Mouse (Mus musculus) embryonic facial prominence, embryonic 11.5 days (tissue): ENCODE data around the gene Peg3. TPM values are rescaled to one million over a fixed set of nuclear protein-coding genes. Genes with fewer than 3 reads are reported as not detected.
A peak's percentile ranks its signal among the peaks of the same experiment; 100 is the strongest.

Experiments used
- ATAC-seq: fragments of 200-750 bp; cut with Nextera tagmentation; replicated peaks from 2 replicates; pipeline ENCODE4 v1.8.0; 2017; ENCODE audit warnings: low read depth; ENCODE audit not compliant: insufficient number of reproducible peaks, low FRiP score, low TSS enrichment
- DNase-seq: peaks from one replicate; pipeline ENCODE4 v3.0.0-alpha.2; 2015; ENCODE audit warnings: low spot score
- H3K27ac ChIP-seq: fragments of 300-500 bp; sonication (generic); replicated peaks from 2 replicates; pipeline ENCODE4 v1.5.1; 2014; ENCODE audit warnings: mild to moderate bottlenecking, low read depth, low read length, control low read depth
- H3K27me3 ChIP-seq: fragments of 300-500 bp; sonication (generic); 2 replicates; pipeline ENCODE4 v1.6.1; 2014; ENCODE audit warnings: mild to moderate bottlenecking, low read length, moderate library complexity, mixed read lengths; ENCODE audit not compliant: control insufficient read depth, insufficient read depth
- H3K36me3 ChIP-seq: fragments of 300-500 bp; sonication (generic); replicated peaks from 2 replicates; pipeline ENCODE4 v1.6.1; 2014; ENCODE audit warnings: low read depth, mild to moderate bottlenecking, low read length, moderate library complexity, mixed read lengths; ENCODE audit not compliant: control insufficient read depth, insufficient read depth
- H3K4me1 ChIP-seq: fragments of 300-500 bp; sonication (generic); 2 replicates; pipeline ENCODE4 v1.6.1; 2014; ENCODE audit warnings: low read length, mixed read lengths; ENCODE audit not compliant: control insufficient read depth, insufficient read depth
- H3K4me2 ChIP-seq: fragments of 300-500 bp; sonication (generic); 2 replicates; pipeline ENCODE4 v1.6.1; 2014; ENCODE audit warnings: low read depth, mild to moderate bottlenecking, control low read depth, low read length, moderate library complexity
- H3K4me3 ChIP-seq: fragments of 300-500 bp; sonication (generic); 2 replicates; pipeline ENCODE4 v1.5.1; 2014; ENCODE audit warnings: low read depth, low read length, control low read depth
- H3K9ac ChIP-seq: fragments of 300-500 bp; sonication (generic); replicated peaks from 2 replicates; pipeline ENCODE4 v1.6.1; 2014; ENCODE audit warnings: mild to moderate bottlenecking, control low read depth, low read length
- H3K9me3 ChIP-seq: fragments of 300-500 bp; sonication (generic); replicated peaks from 2 replicates; pipeline ENCODE4 v1.6.1; 2016; ENCODE audit warnings: mild to moderate bottlenecking, low read length, inconsistent platforms, mixed read lengths; ENCODE audit not compliant: control insufficient read depth
- WGBS: fragments of 180-500 bp; shearing (Covaris S2); extraction: QIAGEN DNeasy Blood & Tissue Kit; methylation state at CpG from one replicate; pipeline ENCODE4 v1.1.7; 2014; 5-methylcytosine and 5-hydroxymethylcytosine counted together
- polyA plus RNA-seq: library from polyadenylated mRNA; unstranded; fragments of >200 nt; fragmentation: Nextera tagmentation; extraction: Ambion mirVana; gene quantifications from 2 replicates; pipeline ENCODE4 v1.2.1, GENCODE M21; 2014

Gene Peg3
- polyA plus RNA-seq, 1 experiment from 2014 or later: 207 TPM

DNA sequence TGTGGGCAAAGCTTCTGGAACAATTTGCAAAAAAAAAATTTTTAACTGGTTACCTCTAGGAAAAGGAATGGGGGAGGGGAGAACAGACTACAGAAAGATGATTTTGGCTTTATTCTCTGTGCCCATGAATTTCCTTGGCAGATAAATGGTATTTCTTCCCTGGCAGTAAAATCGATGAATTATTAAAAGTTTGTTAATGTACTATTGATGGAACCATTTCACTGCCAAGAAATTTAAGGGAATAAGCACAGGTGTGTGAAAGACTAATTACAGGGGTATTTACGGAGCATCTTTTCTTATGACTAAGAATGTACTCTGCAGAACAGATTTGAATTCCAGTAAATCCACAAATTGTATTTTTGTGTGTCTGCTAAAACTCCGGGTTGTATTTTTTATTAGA lies 1.1 kb upstream of the Peg3 start:
- Histone ChIP-seq H3K4me2 (no peak overlapping the region), H3K4me3 (peak overlapping the region; percentile 46), H3K27ac (no peak overlapping the region; the same call in 1 of the 2 replicates), H3K4me1 (no peaks in the 10 kb centered on the region), H3K36me3 (no peaks in the 10 kb centered on the region), H3K27me3 (no peaks in the 10 kb centered on the region), H3K9ac (no peak overlapping the region), H3K9me3 (peaks cover 8% of the 10 kb centered on the region)
- ATAC-seq (no peak), DNase-seq (no peak)
- 49% methylated on average over 3 of the region's 3 CpGs for WGBS

- Histone ChIP-seq H3K4me2 (peak overlapping the region; percentile 24), H3K4me1 (no peaks in the 10 kb centered on the region), H3K36me3 (no peaks in the 10 kb centered on the region), H3K27me3 (no peaks in the 10 kb centered on the region), H3K9me3 (peaks cover 8% of the 10 kb centered on the region), H3K4me3 (peak overlapping the region; percentile 46), H3K9ac (peak overlapping the region; percentile 29), H3K27ac (no peak overlapping the region; the same call in 1 of the 2 replicates)
- no peak for ATAC-seq
- DNase-seq: peak; percentile 63
- 53% methylated on average over 15 of the region's 15 CpGs for WGBS
Measured at GRCm38 (mm10) chr7:6730801-6731200, 570 bp upstream of the Peg3 start.

GRCm38 (mm10) chr7:6729061-6729817 lies 992 bp downstream of the Peg3 start:
- peak overlapping the region; percentile 66 for H3K9ac ChIP-seq
- H3K4me2 ChIP-seq: peak overlapping the region; percentile 56
- no peaks in the 10 kb centered on the region for H3K36me3 ChIP-seq
- H3K4me1 ChIP-seq: no peaks in the 10 kb centered on the region
- peak overlapping the region; percentile 46 for H3K4me3 ChIP-seq
- DNase-seq (peak; percentile 94), ATAC-seq (peak; percentile 44)
- peak overlapping the region; percentile 82 for H3K27ac ChIP-seq
- no peaks in the 10 kb centered on the region for H3K27me3 ChIP-seq
- peaks cover 8% of the 10 kb centered on the region for H3K9me3 ChIP-seq
- WGBS: 53% methylated on average over 37 of the region's 37 CpGs

DNA sequence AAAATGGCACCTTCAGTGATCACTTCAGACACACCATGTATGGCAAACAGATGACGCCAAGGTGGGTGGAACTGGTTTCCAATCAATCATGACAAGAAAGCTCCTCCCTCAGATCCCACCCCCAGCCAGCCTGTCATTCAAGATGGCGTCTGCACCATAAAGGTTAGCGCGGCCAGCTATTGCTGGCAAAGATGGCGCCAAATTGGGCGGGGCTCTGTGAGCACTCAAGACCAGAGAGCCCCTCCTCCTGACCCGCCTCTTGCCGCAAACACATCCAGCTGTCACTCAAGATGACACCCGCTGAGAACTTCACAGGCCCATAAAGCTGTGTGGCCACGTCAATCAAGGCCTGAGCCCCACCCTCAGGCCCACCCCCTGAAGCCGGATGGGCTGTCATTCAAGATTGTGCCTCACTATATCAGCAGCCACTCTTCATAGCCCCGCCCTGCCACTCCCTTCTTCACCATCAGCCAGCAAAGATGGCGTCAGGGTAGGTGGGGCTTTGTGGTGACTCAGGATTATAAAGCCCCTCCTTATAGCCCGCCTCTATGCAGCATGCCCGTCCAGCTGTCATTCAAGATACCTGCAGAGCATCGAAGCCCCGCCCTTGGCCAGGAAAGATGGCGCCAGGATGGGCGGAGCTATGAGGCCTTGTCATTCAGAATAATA lies 1.8 kb downstream of the Peg3 start:
- ATAC-seq (peak; percentile 85), DNase-seq (peak; percentile 92)
- H3K9ac ChIP-seq: no peak overlapping the region
- no peaks in the 10 kb centered on the region for H3K4me1 ChIP-seq
- H3K4me2 ChIP-seq: peak overlapping the region; percentile 37
- no peak overlapping the region for H3K27ac ChIP-seq
- no peaks in the 10 kb centered on the region for H3K27me3 ChIP-seq
- no peaks in the 10 kb centered on the region for H3K36me3 ChIP-seq
- 50% methylated on average over 19 of the region's 19 CpGs for WGBS
- H3K9me3 ChIP-seq: peaks cover 8% of the 10 kb centered on the region
- H3K4me3 ChIP-seq: peak overlapping the region; percentile 46

DNA sequence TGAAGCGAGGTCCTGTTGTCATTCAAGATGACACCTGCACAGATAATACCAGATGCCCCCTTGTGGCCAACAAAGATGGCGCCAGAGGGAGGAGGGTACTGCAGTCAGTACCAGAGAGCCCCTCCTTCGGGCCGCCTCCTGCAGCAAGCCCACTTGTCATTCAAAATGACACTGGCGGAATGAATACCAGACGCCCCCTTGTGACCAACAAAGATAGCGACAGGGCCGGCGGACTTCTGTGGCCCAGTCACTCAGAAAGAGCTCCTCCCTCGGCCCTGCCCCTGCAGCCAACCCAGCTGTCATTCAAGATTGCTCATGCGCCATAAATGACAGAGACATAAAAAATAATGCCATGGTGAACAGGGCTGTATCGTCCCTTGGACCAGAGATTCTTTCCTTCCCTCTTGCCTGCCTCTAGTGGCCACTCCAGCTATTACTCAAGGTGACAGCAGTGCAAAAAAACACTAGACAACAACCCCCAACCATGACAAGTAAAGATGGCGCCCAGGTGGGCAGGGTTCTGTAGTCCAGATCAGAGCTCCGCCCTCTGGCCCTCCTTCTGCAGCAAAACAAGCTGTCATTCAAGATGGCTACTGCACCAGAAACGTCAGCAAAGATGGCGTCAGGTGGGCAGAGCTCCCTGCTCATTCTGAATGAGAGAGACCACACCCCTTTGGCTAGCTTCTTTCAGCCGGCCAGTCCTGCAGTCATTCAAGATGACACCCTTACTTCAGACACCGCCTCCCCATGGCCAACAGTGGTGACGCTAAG lies 2.7 kb downstream of the Peg3 start:
- Histone ChIP-seq H3K4me1 (no peaks in the 10 kb centered on the region), H3K9ac (no peak overlapping the region), H3K27ac (no peak overlapping the region; the same call in 1 of the 2 replicates), H3K9me3 (peaks cover 8% of the 10 kb centered on the region), H3K4me3 (peak overlapping the region; percentile 46), H3K27me3 (no peaks in the 10 kb centered on the region), H3K36me3 (no peaks in the 10 kb centered on the region), H3K4me2 (peak overlapping the region; percentile 37; the same call in 1 of the 2 replicates)
- DNase-seq: peak; percentile 73
- peak; percentile 39 for ATAC-seq
- WGBS: 53% methylated on average over 19 of the region's 19 CpGs

DNA sequence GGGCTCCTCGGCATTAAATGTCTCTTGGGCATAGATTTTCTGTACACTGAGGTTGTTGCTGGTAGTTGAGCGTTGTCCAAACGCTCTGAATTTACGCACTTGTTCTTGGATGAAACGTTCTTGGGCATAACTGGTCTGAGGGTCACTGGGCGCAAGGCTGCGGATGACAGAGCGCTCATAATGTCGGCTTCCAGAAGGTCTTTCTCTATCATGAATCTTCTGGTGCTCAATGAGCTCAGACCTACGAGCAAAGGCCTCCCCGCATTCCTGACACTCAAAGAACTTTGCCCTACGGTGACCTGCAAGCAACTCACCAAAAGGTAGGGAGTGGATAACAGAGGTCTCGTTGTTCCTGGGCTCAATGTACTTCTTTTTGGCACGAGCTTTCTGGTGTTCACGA lies 20.8 kb downstream of the Peg3 start:
- Histone ChIP-seq H3K4me1 (no peaks in the 10 kb centered on the region), H3K27ac (no peak overlapping the region), H3K27me3 (no peaks in the 10 kb centered on the region), H3K4me3 (no peak overlapping the region), H3K4me2 (no peak overlapping the region), H3K9me3 (no peaks in the 10 kb centered on the region), H3K36me3 (no peaks in the 10 kb centered on the region; the same call in none of the 2 replicates), H3K9ac (no peak overlapping the region)
- DNase-seq (no peak), ATAC-seq (no peak)
- 92% methylated on average over 15 of the region's 15 CpGs for WGBS

GRCm38 (mm10) chr7:6708451-6709180 lies 21.6 kb downstream of the Peg3 start:
- no peaks in the 10 kb centered on the region for H3K4me1 ChIP-seq
- WGBS: 88% methylated on average over 17 of the region's 17 CpGs
- H3K4me3 ChIP-seq: no peak overlapping the region
- no peak overlapping the region for H3K9ac ChIP-seq
- no peak overlapping the region for H3K4me2 ChIP-seq
- H3K27me3 ChIP-seq: no peaks in the 10 kb centered on the region
- DNase-seq (no peak), ATAC-seq (no peak)
- no peaks in the 10 kb centered on the region; the same call in none of the 2 replicates for H3K36me3 ChIP-seq
- H3K9me3 ChIP-seq: no peaks in the 10 kb centered on the region
- H3K27ac ChIP-seq: no peak overlapping the region
